Mouse (Mus musculus): ENCODE measurements around the gene Chst5. TPM values are rescaled to one million over a fixed set of nuclear protein-coding genes. Genes with fewer than 3 reads are reported as not detected.

Gene Chst5
- polyA plus RNA-seq, 1 experiment from 2014 or later: 0.05 TPM

Other genes with a start within 250 kb of the Chst5 start
- gene Ctrb1, start 219.4 kb downstream of the Chst5 start, polyA plus RNA-seq (2015; fragmentation: Nextera tagmentation; extraction: Ambion mirVana): 3.0 and 32.8 TPM in 2 replicates
- gene Bcar1, start 166.6 kb downstream of the Chst5 start, polyA plus RNA-seq (2015; fragmentation: Nextera tagmentation; extraction: Ambion mirVana): 7.8 and 10.2 TPM in 2 replicates
- gene Cfdp1, start 56.2 kb downstream of the Chst5 start, polyA plus RNA-seq (2015; fragmentation: Nextera tagmentation; extraction: Ambion mirVana): 64.2 and 72.5 TPM in 2 replicates
- 3.6 and 4.4 TPM in 2 replicates for gene Tmem170, start 33.7 kb downstream of the Chst5 start, polyA plus RNA-seq (2015; fragmentation: Nextera tagmentation; extraction: Ambion mirVana)
- gene Tmem231, start 23.4 kb upstream of the Chst5 start, polyA plus RNA-seq (2015; fragmentation: Nextera tagmentation; extraction: Ambion mirVana): 1.9 and 2.1 TPM in 2 replicates
- 182 and 198 TPM in 2 replicates for gene Gabarapl2, start 30.3 kb upstream of the Chst5 start, polyA plus RNA-seq (2015; fragmentation: Nextera tagmentation; extraction: Ambion mirVana)
- gene Adat1, start 81.9 kb upstream of the Chst5 start, polyA plus RNA-seq (2015; fragmentation: Nextera tagmentation; extraction: Ambion mirVana): 2.8 and 3.7 TPM in 2 replicates
- 75.9 and 78.4 TPM in 2 replicates for gene Kars, start 100.9 kb upstream of the Chst5 start, polyA plus RNA-seq (2015; fragmentation: Nextera tagmentation; extraction: Ambion mirVana)
- gene Terf2ip, start 101.0 kb upstream of the Chst5 start, polyA plus RNA-seq (2015; fragmentation: Nextera tagmentation; extraction: Ambion mirVana): 5.9 and 6.0 TPM in 2 replicates
- 0.14 and 0.31 TPM in 2 replicates for gene Gm6793, start 104.6 kb upstream of the Chst5 start, polyA plus RNA-seq (2015; fragmentation: Nextera tagmentation; extraction: Ambion mirVana)